Mouse (Mus musculus) B cell, adult (primary cell): ENCODE data around the gene Chga. TPM values are rescaled to one million over a fixed set of nuclear protein-coding genes. Genes with fewer than 3 reads are reported as not detected.

Source experiments
- total RNA-seq: library from RNA; stranded (reverse); gene quantifications from 4 replicates; pipeline ENCODE4 v1.2.4, GENCODE M21; 2023; ENCODE audit not compliant: inconsistent age

Gene Chga
- not detected in 4 replicates for total RNA-seq

GRCm38 (mm10) chr12:102554721-102555516, at the start of gene Chga:
Gene Chga, plus strand, starts transcription at chr12:102554969.

Other genes with a start within 250 kb of the Chga start
- 107 to 119 TPM (median 111 TPM) in 4 replicates for gene Lgmn, start 115.2 kb upstream of the Chga start, total RNA-seq
- gene Golga5, start 85.8 kb upstream of the Chga start, total RNA-seq, result 44.5 to 50.3 TPM (median 48.3 TPM) in 4 replicates
- 21.7 to 37.4 TPM (median 27.3 TPM) in 4 replicates for gene Itpk1, start 150.0 kb downstream of the Chga start, total RNA-seq
- 12.2 to 18.1 TPM (median 13.1 TPM) in 4 replicates for gene Moap1, start 188.7 kb downstream of the Chga start, total RNA-seq
- gene Tmem251, start 188.8 kb downstream of the Chga start, total RNA-seq, result 33.9 to 37.1 TPM (median 34.8 TPM) in 4 replicates
- gene Gm28051, start 202.8 kb downstream of the Chga start, total RNA-seq, result not detected in 4 replicates
- gene Gon7, start 202.8 kb downstream of the Chga start, total RNA-seq, result 26.8 to 33.8 TPM (median 29.3 TPM) in 4 replicates
- 19.4 to 24.7 TPM (median 21.0 TPM) in 4 replicates for gene Ubr7, start 203.0 kb downstream of the Chga start, total RNA-seq
- 6.5 to 7.8 TPM (median 6.9 TPM) in 4 replicates for gene Gm20604, start 203.7 kb downstream of the Chga start, total RNA-seq